13 mouse cellular contexts compared by ENCODE assay signal in the genomic region with DNA sequence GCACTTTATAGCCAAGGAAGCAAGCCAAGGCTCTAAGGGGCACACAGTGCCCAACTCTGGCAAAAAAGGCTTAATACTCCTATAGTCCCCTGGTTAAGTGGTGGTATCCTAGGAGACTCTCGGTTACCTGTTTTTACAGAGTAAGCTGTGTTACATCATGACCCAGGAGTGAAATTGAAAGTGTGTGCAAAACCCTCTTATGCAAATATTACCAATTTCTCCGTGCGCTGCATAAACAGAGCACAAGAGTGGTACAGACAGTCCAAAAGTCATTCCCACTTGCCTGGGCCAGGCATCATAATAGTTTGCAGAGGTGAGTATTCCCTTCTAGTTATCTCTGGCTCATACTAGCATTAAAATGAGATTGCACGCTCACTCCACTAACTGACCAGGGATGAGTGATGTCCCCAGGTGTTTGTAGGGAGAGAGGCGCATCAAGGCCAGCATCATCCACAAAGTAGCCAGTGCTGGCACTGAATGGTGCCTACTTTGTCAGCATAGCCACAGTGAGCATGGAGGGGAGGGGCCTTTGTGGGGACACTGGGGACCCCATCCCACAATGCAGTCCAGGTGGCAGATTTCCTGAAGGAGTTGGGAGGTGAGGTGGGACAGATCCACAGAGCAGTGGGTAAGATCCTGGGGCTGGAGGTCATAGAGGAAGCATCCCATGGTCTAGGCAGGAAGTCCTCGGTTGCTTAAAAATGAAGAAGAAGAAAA. TPM values are rescaled to one million over a fixed set of nuclear protein-coding genes. Genes with fewer than 3 reads are reported as not detected.
DNase-seq lines count a peak whose midpoint lies in the region; ATAC-seq lines count a peak whose summit lies in the region.
"Had no signal": no experiment of that assay in that cellular context is flagged by ENCODE, and none has a peak within 500 bp of the region (broad histone marks: within the 10 kb centered on the region; RNA-seq: fewer than 3 reads in every experiment).

No protein-coding gene starts in this region.

- no peaks in the 10 kb centered on the region for H3K9me3 ChIP-seq in intestine, embryonic 15.5 days
- no peaks in the 10 kb centered on the region for H3K9me3 ChIP-seq in intestine, embryonic 16.5 days (ENCODE audit: control insufficient read depth, low read length)

- no peak overlapping the region for H3K4me3 ChIP-seq in intestine, embryonic 15.5 days (replicated peaks)
- H3K4me3 ChIP-seq in intestine, embryonic 16.5 days (ENCODE audit: low read length): no peak overlapping the region

- H3K27me3 ChIP-seq in intestine, embryonic 15.5 days (replicated peaks): no peaks in the 10 kb centered on the region
- no peaks in the 10 kb centered on the region for H3K27me3 ChIP-seq in intestine, embryonic 16.5 days (replicated peaks; ENCODE audit: control insufficient read depth, insufficient read depth, low read length)
- H3K27me3 ChIP-seq: Patski had no signal

- peak; percentile 1 for DNase-seq in frontal cortex, postnatal 10 days (ENCODE audit: low spot score in 2 of 2)
- DNase-seq in frontal cortex, adult 2 months (ENCODE audit: extremely low spot score in 1 of 2, low spot score in 1 of 2): no peak
- DNase-seq in urinary bladder, postnatal 25 days (ENCODE audit: low spot score): peak; percentile 0
- no peak for DNase-seq in urinary bladder, postnatal 4 days (ENCODE audit: low spot score in 2 of 2)
- no peak for DNase-seq in cerebellum, adult 9-10 months
- DNase-seq: adrenal gland, postnatal 14 days; cerebellum, adult 18-20 months; gastrocnemius, postnatal 36 days; kidney, postnatal 4 days had no signal

- H3K36me3 ChIP-seq in intestine, embryonic 15.5 days: no peaks in the 10 kb centered on the region
- no peaks in the 10 kb centered on the region for H3K36me3 ChIP-seq in intestine, embryonic 16.5 days (ENCODE audit: control insufficient read depth, insufficient read depth, low read length)

- no peak overlapping the region for H3K4me2 ChIP-seq in intestine, embryonic 15.5 days (replicated peaks)
- no peak overlapping the region for H3K4me2 ChIP-seq in intestine, embryonic 16.5 days (ENCODE audit: low read depth, low read length)

- ATAC-seq in intestine, embryonic 15.5 days: no peak
- no peak for ATAC-seq in intestine, embryonic 16.5 days
- ATAC-seq in monocyte, adult 5-6 weeks (replicated peaks; ENCODE audit: insufficient number of reproducible peaks, low FRiP score, low TSS enrichment, poor library complexity, severe bottlenecking): no peak

- WGBS in intestine, embryonic 15.5 days: 77% methylated on average over 6 of the region's 6 CpGs
- 84% methylated on average over 6 of the region's 6 CpGs for WGBS in intestine, embryonic 16.5 days

- no peak overlapping the region for H3K9ac ChIP-seq in intestine, embryonic 15.5 days
- no peak overlapping the region for H3K9ac ChIP-seq in intestine, embryonic 16.5 days (ENCODE audit: low read depth, low read length)

- peak overlapping the region; percentile 75; the same call in 1 of the 2 replicates for H3K27ac ChIP-seq in intestine, embryonic 15.5 days
- no peak overlapping the region for H3K27ac ChIP-seq in intestine, embryonic 16.5 days (ENCODE audit: low read length)

- peaks cover 46% of the 10 kb centered on the region for H3K4me1 ChIP-seq in intestine, embryonic 15.5 days (replicated peaks)
- peaks cover 26% of the 10 kb centered on the region for H3K4me1 ChIP-seq in intestine, embryonic 16.5 days (ENCODE audit: control insufficient read depth, insufficient read depth, low read length)

RNA-seq across cellular contexts. Expression of a gene that starts 10.3 kb away (rescaled TPM):
- 5.4 and 5.5 TPM in 2 replicates for polyA plus RNA-seq in frontal cortex, adult 2 months (2012; rRNA removed)
- polyA plus RNA-seq in intestine, embryonic 15.5 days (2015; fragmentation: Nextera tagmentation; extraction: Ambion mirVana): 11.0 and 11.8 TPM in 2 replicates
- 7.3 and 8.3 TPM in 2 replicates for polyA plus RNA-seq in intestine, embryonic 16.5 days (2015; fragmentation: Nextera tagmentation; extraction: Ambion mirVana)
- total RNA-seq in monocyte, adult 5-6 weeks (2017): not detected in 3 replicates

Comparison
In these comparisons a context has a peak if more than half of its experiments do, and no peak if none do; other contexts are left out.
1. DNase-seq: peak in frontal cortex, postnatal 10 days (2 of 2) and urinary bladder, postnatal 25 days (single experiment); none in frontal cortex, adult 2 months (0 of 2), urinary bladder, postnatal 4 days (0 of 2) and cerebellum, adult 9-10 months (single experiment).